Mouse (Mus musculus) thymus, adult 2 months (tissue): Measurements from ENCODE around the gene Fam219b. TPM values are rescaled to one million over a fixed set of nuclear protein-coding genes. Genes with fewer than 3 reads are reported as not detected.
A peak's percentile ranks its signal among the peaks of the same experiment; 100 is the strongest.

Source experiments
- DNase-seq: peaks from one replicate; pipeline ENCODE4 v3.0.0; 2021
- H3K27ac ChIP-seq: fragments of 200-500 bp; 2 replicates; pipeline ENCODE4 v1.5.1; 2012; ENCODE audit warnings: low read length, control low read depth; ENCODE audit not compliant: control insufficient read depth, insufficient read depth
- H3K27me3 ChIP-seq: fragments of 200-500 bp; 2 replicates; pipeline ENCODE4 v1.6.1; 2012; ENCODE audit warnings: mild to moderate bottlenecking, low read length, moderate library complexity, mixed read lengths; ENCODE audit not compliant: control insufficient read depth, insufficient read depth
- H3K36me3 ChIP-seq: fragments of 200-500 bp; 2 replicates; pipeline ENCODE4 v1.6.1; 2012; ENCODE audit warnings: mild to moderate bottlenecking, low read length, moderate library complexity; ENCODE audit not compliant: control insufficient read depth, insufficient read depth
- H3K4me1 ChIP-seq: fragments of 200-500 bp; replicated peaks from 2 replicates; pipeline ENCODE4 v1.6.1; 2012; ENCODE audit warnings: low read length; ENCODE audit not compliant: control insufficient read depth, insufficient read depth
- H3K4me3 ChIP-seq: fragments of 200-500 bp; 2 replicates; pipeline ENCODE4 v1.5.1; 2012; ENCODE audit warnings: mild to moderate bottlenecking, low read length, control low read depth, moderate library complexity; ENCODE audit not compliant: control insufficient read depth, insufficient read depth
- CTCF ChIP-seq: fragments of 200-500 bp; IDR thresholded peaks from 2 replicates; pipeline ENCODE4 v1.5.1; 2012; ENCODE audit warnings: mild to moderate bottlenecking, control low read depth, low read length, moderate library complexity, borderline replicate concordance; ENCODE audit not compliant: control insufficient read depth, poor library complexity, insufficient read depth; ENCODE audit errors: extremely low read depth
- POLR2A ChIP-seq: fragments of 200-500 bp; IDR thresholded peaks from 2 replicates; pipeline ENCODE4 v1.6.1; 2012; ENCODE audit warnings: mild to moderate bottlenecking, low read length, control low read depth, moderate library complexity; ENCODE audit not compliant: control insufficient read depth, poor library complexity, insufficient read depth; ENCODE audit errors: extremely low read depth
- WGBS: fragments of 180-500 bp; shearing (Covaris S2); methylation state at CpG from one replicate; pipeline ENCODE4 v1.1.7; 2018; 5-methylcytosine and 5-hydroxymethylcytosine counted together
- polyA plus RNA-seq: library from polyadenylated mRNA; depleted of rRNA; stranded (reverse); fragments of >200 nt; gene quantifications from 2 replicates; pipeline ENCODE4 v1.2.3, GENCODE M21; 2012

The Fam219b gene
- polyA plus RNA-seq, 1 experiment, result 10.4 TPM

GRCm38 (mm10) chr9:57552139-57552887, 15.0 kb downstream of the Fam219b start, which contains the start of gene Mpi:
Gene Mpi, minus strand, starts transcription at chr9:57552763.
- no peaks in the 10 kb centered on the region for H3K27me3 ChIP-seq
- H3K4me1 ChIP-seq, result peaks cover 4% of the 10 kb centered on the region
- H3K27ac ChIP-seq, result no peak within 1 kb of the TSS
- peak; percentile 69 for DNase-seq
- WGBS, result under 1% methylated on average over 28 of the region's 28 CpGs
- TF ChIP-seq CTCF, result no peak
- TF ChIP-seq POLR2A, result no peak
- H3K4me3 ChIP-seq, result peak within 1 kb of the TSS; percentile 98
- H3K36me3 ChIP-seq, result no peaks in the 10 kb centered on the region

GRCm38 (mm10) chr9:57553119-57553518, 15.8 kb downstream of the Fam219b start:
- H3K4me1 ChIP-seq, result peaks cover 4% of the 10 kb centered on the region
- no peaks in the 10 kb centered on the region for H3K36me3 ChIP-seq
- H3K27me3 ChIP-seq, result no peaks in the 10 kb centered on the region
- H3K27ac ChIP-seq, result no peak overlapping the region
- TF ChIP-seq POLR2A (no peak), CTCF (no peak)
- 88% methylated on average over 11 of the region's 11 CpGs for WGBS
- DNase-seq, result no peak
- H3K4me3 ChIP-seq, result no peak overlapping the region

GRCm38 (mm10) chr9:57554753-57555152, 17.4 kb downstream of the Fam219b start:
- 92% methylated on average over 3 of the region's 3 CpGs for WGBS
- DNase-seq, result no peak
- TF ChIP-seq POLR2A (no peak), CTCF (no peak)
- Histone ChIP-seq H3K36me3 (no peaks in the 10 kb centered on the region), H3K27ac (no peak overlapping the region), H3K27me3 (no peaks in the 10 kb centered on the region), H3K4me3 (no peak overlapping the region), H3K4me1 (peaks cover 4% of the 10 kb centered on the region)

GRCm38 (mm10) chr9:57557215-57557614, 19.9 kb downstream of the Fam219b start:
- Histone ChIP-seq H3K4me1 (peaks cover 10% of the 10 kb centered on the region), H3K36me3 (no peaks in the 10 kb centered on the region), H3K4me3 (no peak overlapping the region), H3K27ac (no peak overlapping the region), H3K27me3 (no peaks in the 10 kb centered on the region)
- DNase-seq, result no peak
- TF ChIP-seq CTCF, result no peak
- no peak for TF ChIP-seq POLR2A
- WGBS, result 83% methylated on average over 3 of the region's 3 CpGs

GRCm38 (mm10) chr9:57558625-57559024, 21.3 kb downstream of the Fam219b start:
- no peak overlapping the region for H3K27ac ChIP-seq
- H3K4me1 ChIP-seq, result peaks cover 17% of the 10 kb centered on the region
- no peaks in the 10 kb centered on the region for H3K27me3 ChIP-seq
- no peaks in the 10 kb centered on the region for H3K36me3 ChIP-seq
- TF ChIP-seq CTCF (no peak), POLR2A (no peak)
- WGBS, result 74% methylated on average over 4 of the region's 4 CpGs
- DNase-seq, result no peak
- H3K4me3 ChIP-seq, result no peak overlapping the region

GRCm38 (mm10) chr9:57559568-57559967, 22.2 kb downstream of the Fam219b start:
- H3K4me1 ChIP-seq, result peaks cover 19% of the 10 kb centered on the region
- no peak for TF ChIP-seq POLR2A
- TF ChIP-seq CTCF, result no peak
- no peak overlapping the region for H3K4me3 ChIP-seq
- no peaks in the 10 kb centered on the region for H3K27me3 ChIP-seq
- 85% methylated on average over 2 of the region's 2 CpGs for WGBS
- no peak for DNase-seq
- no peak overlapping the region for H3K27ac ChIP-seq
- no peaks in the 10 kb centered on the region for H3K36me3 ChIP-seq
